Mouse (Mus musculus) MEL (cell line): ENCODE measurements around the gene Ecpas.

Source experiments
- CTCF ChIP-seq, 3 experiments: IDR thresholded peaks in 2 of 3; conservative IDR thresholded peaks in 1 of 3; 2 replicates each; pipeline ENCODE4 v1.5.1; 2011 to 2012; ENCODE audit warnings: low read length in 3 of 3, low read depth in 2 of 3, mild to moderate bottlenecking in 2 of 3, improper control_type of control experiment in 1 of 3, inconsistent platforms in 1 of 3, mixed read lengths in 1 of 3, moderate library complexity in 1 of 3; ENCODE audit not compliant: control insufficient read depth in 1 of 3, insufficient read depth in 1 of 3, poor library complexity in 1 of 3, severe bottlenecking in 1 of 3
- NRF1 ChIP-seq: IDR thresholded peaks from 2 replicates; pipeline ENCODE4 v1.6.1; 2014; ENCODE audit warnings: low read depth, mild to moderate bottlenecking, inconsistent platforms, low read length, improper control_type of control experiment, moderate library complexity; ENCODE audit not compliant: poor library complexity, insufficient read depth, severe bottlenecking
- USF1 ChIP-seq: IDR thresholded peaks from 2 replicates; pipeline ENCODE4 v1.6.1; 2014; ENCODE audit warnings: low read depth, mild to moderate bottlenecking, inconsistent platforms, low read length, improper control_type of control experiment, moderate library complexity

DNA sequence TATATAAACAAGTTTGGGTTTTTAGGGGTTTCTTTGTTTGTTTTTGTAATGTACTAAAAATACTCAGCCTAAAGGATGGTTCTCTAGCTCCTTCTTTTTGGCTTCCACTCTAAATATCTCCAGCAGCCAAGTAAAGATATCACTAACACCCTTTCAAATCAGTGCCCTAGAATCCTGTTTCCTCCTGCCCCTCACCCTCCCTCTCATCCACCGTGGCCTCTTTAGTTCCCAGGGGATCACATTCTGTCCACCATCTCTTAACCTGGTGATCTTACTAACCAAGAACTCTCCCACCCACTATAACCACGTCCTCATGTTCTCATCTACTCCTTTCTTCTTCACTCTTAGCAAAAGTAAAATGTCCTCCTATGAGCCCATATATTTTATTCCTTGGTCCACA, 28.7 kb downstream of the Ecpas start:
- TF ChIP-seq CTCF (IDR thresholded peaks at IDR 0.05 in 2 of 3, conservative IDR thresholded peaks at IDR 0.05 in 1 of 3; ENCODE audit: control insufficient read depth in 1 of 3, insufficient read depth in 1 of 3, low read depth in 2 of 3, low read length in 3 of 3, poor library complexity in 1 of 3, severe bottlenecking in 1 of 3): no peak
- no peak for TF ChIP-seq USF1
- no peak for TF ChIP-seq NRF1
